Mouse (Mus musculus): ENCODE measurements around the gene Zdhhc9.

DNA sequence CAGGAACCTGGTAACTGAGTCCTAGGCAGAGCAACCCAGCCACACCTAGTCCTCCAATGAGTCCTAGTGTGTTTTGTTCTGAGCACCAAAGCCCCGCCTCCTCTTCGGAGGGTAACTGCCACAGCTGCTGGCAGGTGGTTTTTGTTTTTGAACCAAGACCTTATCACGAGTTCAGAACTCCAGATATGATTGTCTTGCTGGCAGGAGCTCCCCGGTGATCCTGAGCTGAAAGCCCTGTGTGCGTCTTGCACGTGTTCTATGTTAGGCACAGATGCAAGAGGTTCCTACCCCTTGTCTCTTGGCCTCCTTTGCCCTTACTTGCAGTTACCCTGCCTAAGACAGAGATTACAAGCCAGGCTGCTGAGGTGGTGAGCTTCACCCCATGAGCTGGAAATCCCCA lies 67.2 kb downstream of the Zdhhc9 start:
- TF ChIP-seq GATA1 (IDR thresholded peaks at IDR 0.05; ENCODE audit: low read length) (no peak), TAL1 (IDR thresholded peaks at IDR 0.05; ENCODE audit: low read length) (no peak)

All from erythroblast, embryonic 14.5 days (primary cell).